Mouse (Mus musculus) G1E (cell line): ENCODE measurements at regions not wholly inside any gene's neighbourhood (a gene's known extent, or its start where the extent isn't known, plus 50 kb on each side); places are given as distances from the start of the nearest gene placed in this dataset.

ENCODE experiments used
- CTCF ChIP-seq: IDR thresholded peaks from 2 replicates; pipeline ENCODE4 v1.5.1; 2012; ENCODE audit warnings: low read depth, low read length, inconsistent platforms, mixed read lengths
- GATA2 ChIP-seq: IDR thresholded peaks from 2 replicates; pipeline ENCODE4 v1.6.1; 2012; ENCODE audit warnings: low read depth, low read length, inconsistent platforms, borderline replicate concordance
- TAL1 ChIP-seq: conservative IDR thresholded peaks from 2 replicates; pipeline ENCODE4 v1.6.1; 2012; ENCODE audit warnings: low read depth, low read length, inconsistent platforms, mixed read lengths

DNA sequence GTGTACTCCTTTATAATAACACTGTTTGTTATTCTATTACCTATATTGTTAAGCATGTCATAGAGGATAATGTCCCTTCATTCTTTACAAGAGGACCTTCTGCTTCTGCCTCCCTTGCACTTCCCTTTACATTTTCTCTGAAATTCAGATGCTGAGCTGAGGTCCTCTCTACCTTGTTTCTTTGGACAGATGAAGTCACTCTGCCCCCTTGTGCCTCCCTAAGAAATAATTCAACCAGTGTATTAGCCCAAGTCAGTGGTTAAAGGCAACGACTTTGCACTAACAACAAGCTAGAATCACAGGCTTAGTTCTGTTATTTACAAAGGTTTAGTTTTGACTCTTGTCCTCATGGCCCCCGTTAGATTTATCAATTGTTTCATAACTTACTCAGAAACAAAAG, 289.4 kb upstream of the Chordc1 start:
- no peak for TF ChIP-seq CTCF
- no peak for TF ChIP-seq TAL1
- no peak for TF ChIP-seq GATA2
